Mouse (Mus musculus): ENCODE measurements at regions not wholly inside any gene's neighbourhood (a gene's known extent, or its start where the extent isn't known, plus 50 kb on each side); places are given as distances from the start of the nearest gene placed in this dataset.
"Not testable (repeated sequence)": the region's sequence is repeated elsewhere in the genome, so short reads cannot be mapped to it uniquely, and the experiment has no call there.

GRCm38 (mm10) chr16:73182776-73183175 lies 874.7 kb downstream of the Robo1 start:
- no peak for DNase-seq (ENCODE audit: extremely low read depth, low read depth)

- DNase-seq (ENCODE audit: extremely low read depth, low read depth) = no peak
These were observed 874.2 kb downstream of the Robo1 start for GRCm38 (mm10) chr16:73182258-73182657.

- DNase-seq (ENCODE audit: extremely low read depth, low read depth) = no peak
These were observed 847.3 kb downstream of the Robo1 start for GRCm38 (mm10) chr16:73155447-73155846.

- DNase-seq (ENCODE audit: extremely low read depth, low read depth) = not testable (repeated sequence)
These were observed 819.8 kb downstream of the Robo1 start for GRCm38 (mm10) chr16:73127927-73128326.

- no peak for DNase-seq (ENCODE audit: extremely low read depth, low read depth)
These were observed 812.5 kb downstream of the Robo1 start for GRCm38 (mm10) chr16:73120568-73120967.

- DNase-seq (ENCODE audit: extremely low read depth, low read depth) = no peak
These were observed 809.2 kb downstream of the Robo1 start for GRCm38 (mm10) chr16:73117338-73117737.

- DNase-seq (ENCODE audit: extremely low read depth, low read depth) = no peak
These were observed 799.9 kb downstream of the Robo1 start for GRCm38 (mm10) chr16:73108021-73108452.

GRCm38 (mm10) chr16:73107608-73108007 lies 799.5 kb downstream of the Robo1 start:
- DNase-seq (ENCODE audit: extremely low read depth, low read depth) = no peak

- DNase-seq (ENCODE audit: extremely low read depth, low read depth) = no peak
These were observed 797.4 kb downstream of the Robo1 start for GRCm38 (mm10) chr16:73105496-73105895.

GRCm38 (mm10) chr16:73100273-73100672 lies 792.2 kb downstream of the Robo1 start:
- DNase-seq (ENCODE audit: extremely low read depth, low read depth) = no peak

- DNase-seq (ENCODE audit: extremely low read depth, low read depth) = peak; percentile 22
These were observed 790.7 kb downstream of the Robo1 start for GRCm38 (mm10) chr16:73098760-73099159.

GRCm38 (mm10) chr16:73097176-73097575 lies 789.1 kb downstream of the Robo1 start:
- no peak for DNase-seq (ENCODE audit: extremely low read depth, low read depth)

- DNase-seq (ENCODE audit: extremely low read depth, low read depth) = no peak
These were observed 788.3 kb downstream of the Robo1 start for GRCm38 (mm10) chr16:73096091-73097083.

Measured in MEL-GATA-1-ER (cell line).